Mouse (Mus musculus): ENCODE results near the gene Mpo. TPM values are rescaled to one million over a fixed set of nuclear protein-coding genes. Genes with fewer than 3 reads are reported as not detected.

Mpo gene
- polyA plus RNA-seq, 1 experiment from 2014 or later = 23.1 TPM

MicroRNA genes within 50 kb of the gene (microRNA counts, 519-probe panel; counts per million panel counts)
- microRNA mmu-miR-142-3p (3,545 counts per million, percentile 89 among the panel's probes with 10 or more counts), microRNA mmu-miR-142-5p (3,193 counts per million, percentile 81 among the panel's probes with 10 or more counts)

Small RNA genes within 50 kb of the gene (microRNA-seq; reads per million reads assigned to microRNA genes)
- gene Mir142 = not detected
- not detected for gene Mir142b

Other genes starting within 250 kb of the Mpo start
- not detected in 2 replicates for gene Gm11492, start 226.9 kb upstream of the Mpo start, polyA plus RNA-seq (2015; fragmentation: Nextera tagmentation; extraction: Ambion mirVana)
- gene Sept4, start 224.7 kb upstream of the Mpo start, polyA plus RNA-seq (2015; fragmentation: Nextera tagmentation; extraction: Ambion mirVana) = 22.2 and 23.7 TPM in 2 replicates
- 25.6 and 26.5 TPM in 2 replicates for gene Mtmr4, start 201.4 kb upstream of the Mpo start, polyA plus RNA-seq (2015; fragmentation: Nextera tagmentation; extraction: Ambion mirVana)
- 0.26 and 0.31 TPM in 2 replicates for gene Hsf5, start 176.4 kb upstream of the Mpo start, polyA plus RNA-seq (2015; fragmentation: Nextera tagmentation; extraction: Ambion mirVana)
- gene Rnf43, start 130.9 kb upstream of the Mpo start, polyA plus RNA-seq (2015; fragmentation: Nextera tagmentation; extraction: Ambion mirVana) = 14.0 and 14.5 TPM in 2 replicates
- 118 and 127 TPM in 2 replicates for gene Supt4a, start 56.0 kb upstream of the Mpo start, polyA plus RNA-seq (2015; fragmentation: Nextera tagmentation; extraction: Ambion mirVana)
- 2.0 and 2.8 TPM in 2 replicates for gene Tspoap1, start 33.0 kb upstream of the Mpo start, polyA plus RNA-seq (2015; fragmentation: Nextera tagmentation; extraction: Ambion mirVana)
- gene Lpo, start 34.7 kb downstream of the Mpo start, polyA plus RNA-seq (2015; fragmentation: Nextera tagmentation; extraction: Ambion mirVana) = 0.04 and 0.18 TPM in 2 replicates
- 12.0 and 13.4 TPM in 2 replicates for gene Mks1, start 59.6 kb downstream of the Mpo start, polyA plus RNA-seq (2015; fragmentation: Nextera tagmentation; extraction: Ambion mirVana)
- 0.14 and 0.21 TPM in 2 replicates for gene Epx, start 82.0 kb downstream of the Mpo start, polyA plus RNA-seq (2015; fragmentation: Nextera tagmentation; extraction: Ambion mirVana)
- not detected in 2 replicates for gene Olfr462, start 98.7 kb downstream of the Mpo start, polyA plus RNA-seq (2015; fragmentation: Nextera tagmentation; extraction: Ambion mirVana)
- not detected in 2 replicates for gene Olfr463, start 103.8 kb downstream of the Mpo start, polyA plus RNA-seq (2015; fragmentation: Nextera tagmentation; extraction: Ambion mirVana)
- not detected in 2 replicates for gene Olfr464, start 127.4 kb downstream of the Mpo start, polyA plus RNA-seq (2015; fragmentation: Nextera tagmentation; extraction: Ambion mirVana)
- 23.7 and 23.8 TPM in 2 replicates for gene Dynll2, start 194.0 kb downstream of the Mpo start, polyA plus RNA-seq (2015; fragmentation: Nextera tagmentation; extraction: Ambion mirVana)